Mouse (Mus musculus): ENCODE measurements around the gene Elmo1.

DNA sequence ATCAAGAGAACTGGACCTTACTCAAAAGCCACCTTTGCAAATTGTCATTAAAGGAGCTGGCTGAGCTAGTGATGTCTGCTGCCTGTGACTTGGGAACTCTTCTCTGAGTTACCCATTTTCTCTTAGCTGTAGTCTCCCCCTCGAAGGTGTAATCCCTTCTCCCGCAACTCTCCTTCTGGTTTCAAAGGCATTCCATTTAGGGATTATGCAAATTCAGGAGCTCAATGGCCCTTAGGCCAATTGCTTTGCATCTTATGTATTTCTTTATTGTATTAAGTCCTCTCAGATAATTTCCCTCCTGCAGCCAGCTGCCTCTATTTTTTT is 41.6 kb upstream of the Elmo1 start:
- TF ChIP-seq POLR2A (IDR thresholded peaks at IDR 0.05; ENCODE audit: insufficient read length, low read depth) (no peak), E2F4 (IDR thresholded peaks at IDR 0.05; ENCODE audit: insufficient read depth) (no peak), POLR2AphosphoS2 (IDR thresholded peaks at IDR 0.05; ENCODE audit: insufficient read length, low read depth) (no peak), MAX (IDR thresholded peaks at IDR 0.05; ENCODE audit: low read depth) (no peak)
